Mouse (Mus musculus) kidney, postnatal 0 days (tissue): ENCODE data around the gene 2310034G01Rik. TPM values are rescaled to one million over a fixed set of nuclear protein-coding genes. Genes with fewer than 3 reads are reported as not detected.

Experiments
- ATAC-seq: fragments of 200-750 bp; cut with Nextera tagmentation; replicated peaks from 2 replicates; pipeline ENCODE4 v1.8.0; 2017; ENCODE audit warnings: low read depth, moderate number of reproducible peaks, moderate TSS enrichment, moderate library complexity; ENCODE audit not compliant: low FRiP score
- DNase-seq: peaks from one replicate; pipeline ENCODE4 v3.0.0-alpha.2; 2016; ENCODE audit warnings: low spot score
- H3K27ac ChIP-seq: fragments of 300-500 bp; sonication (generic); 2 replicates; pipeline ENCODE4 v1.5.1; 2014; ENCODE audit warnings: mild to moderate bottlenecking
- H3K27me3 ChIP-seq: fragments of 300-500 bp; sonication (generic); 2 replicates; pipeline ENCODE4 v1.6.1; 2014; ENCODE audit warnings: low read length, mixed read lengths; ENCODE audit not compliant: insufficient read depth
- H3K36me3 ChIP-seq: fragments of 300-500 bp; sonication (generic); 2 replicates; pipeline ENCODE4 v1.6.1; 2014; ENCODE audit warnings: low read length, mixed read lengths; ENCODE audit not compliant: insufficient read depth
- H3K4me1 ChIP-seq: fragments of 300-500 bp; sonication (generic); replicated peaks from 2 replicates; pipeline ENCODE4 v1.6.1; 2014; ENCODE audit warnings: antibody characterized with exemption, low read length, mixed read lengths; ENCODE audit not compliant: insufficient read depth
- H3K4me2 ChIP-seq: fragments of 300-500 bp; sonication (generic); 2 replicates; pipeline ENCODE4 v1.6.1; 2014; ENCODE audit warnings: mild to moderate bottlenecking, low read length, moderate library complexity, mixed read lengths
- H3K4me3 ChIP-seq: fragments of 300-500 bp; sonication (generic); replicated peaks from 2 replicates; pipeline ENCODE4 v1.5.1; 2014; ENCODE audit warnings: low read depth, low read length
- H3K9ac ChIP-seq: fragments of 300-500 bp; sonication (generic); 2 replicates; pipeline ENCODE4 v1.6.1; 2014; ENCODE audit warnings: low read depth, low read length
- H3K9me3 ChIP-seq: fragments of 300-500 bp; sonication (generic); replicated peaks from 2 replicates; pipeline ENCODE4 v1.6.1; 2016; ENCODE audit warnings: low read length, inconsistent platforms, mixed read lengths
- CTCF ChIP-seq: IDR thresholded peaks from 2 replicates; pipeline ENCODE4 v1.5.1; 2016; ENCODE audit warnings: antibody characterized with exemption, low read depth, mild to moderate bottlenecking, moderate library complexity
- WGBS: fragments of 180-500 bp; shearing (Covaris S2); extraction: QIAGEN DNeasy Blood & Tissue Kit; methylation state at CpG from one replicate; pipeline ENCODE4 v1.1.7; 2014; 5-methylcytosine and 5-hydroxymethylcytosine counted together
- polyA plus RNA-seq: library from polyadenylated mRNA; unstranded; fragments of >200 nt; fragmentation: Nextera tagmentation; extraction: Ambion mirVana; gene quantifications from 2 replicates; pipeline ENCODE4 v1.2.1, GENCODE M21; 2015

2310034G01Rik gene
- polyA plus RNA-seq, 1 experiment from 2014 or later, result 4.0 TPM

DNA sequence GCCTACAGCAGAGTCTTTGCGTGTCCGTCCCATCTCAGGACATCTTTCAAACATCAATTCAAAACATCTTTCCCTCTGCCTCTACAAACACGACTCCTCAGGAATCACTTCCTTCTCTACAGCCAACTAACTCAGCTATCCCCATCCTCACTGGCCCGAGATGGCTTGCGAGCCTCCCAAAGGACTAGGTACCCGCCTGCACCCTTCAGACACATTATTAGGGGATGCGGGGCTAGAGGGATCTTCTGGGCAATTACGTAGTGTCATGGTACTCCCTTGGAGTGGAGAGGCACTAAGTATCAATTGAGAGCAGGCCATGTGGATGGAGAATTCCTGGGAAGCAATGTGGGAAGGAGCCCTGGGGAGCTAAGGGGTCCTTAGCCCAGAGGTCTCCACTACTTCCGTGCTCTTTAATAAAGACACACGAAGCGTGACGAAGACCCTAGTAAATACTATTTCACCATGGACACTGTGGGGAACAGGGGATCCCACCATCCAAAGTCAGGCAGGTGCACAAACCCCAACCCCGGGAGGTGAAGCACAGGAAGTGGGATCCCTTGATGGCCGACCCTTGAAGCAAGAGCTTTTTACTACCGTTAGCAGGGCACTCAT, 12.3 kb downstream of the 2310034G01Rik start:
- Histone ChIP-seq H3K4me2 (peak overlapping the region; percentile 66), H3K4me1 (peaks cover 7% of the 10 kb centered on the region; the same call in 1 of the 2 replicates), H3K9ac (peak overlapping the region; percentile 74), H3K27me3 (no peaks in the 10 kb centered on the region), H3K36me3 (no peaks in the 10 kb centered on the region), H3K9me3 (no peaks in the 10 kb centered on the region), H3K27ac (no peak overlapping the region), H3K4me3 (peak overlapping the region; percentile 72)
- TF ChIP-seq CTCF, result no peak
- ATAC-seq (peak; percentile 1; the same call in 1 of the 2 replicates), DNase-seq (no peak)
- 30% methylated on average over 15 of the region's 15 CpGs for WGBS

DNA sequence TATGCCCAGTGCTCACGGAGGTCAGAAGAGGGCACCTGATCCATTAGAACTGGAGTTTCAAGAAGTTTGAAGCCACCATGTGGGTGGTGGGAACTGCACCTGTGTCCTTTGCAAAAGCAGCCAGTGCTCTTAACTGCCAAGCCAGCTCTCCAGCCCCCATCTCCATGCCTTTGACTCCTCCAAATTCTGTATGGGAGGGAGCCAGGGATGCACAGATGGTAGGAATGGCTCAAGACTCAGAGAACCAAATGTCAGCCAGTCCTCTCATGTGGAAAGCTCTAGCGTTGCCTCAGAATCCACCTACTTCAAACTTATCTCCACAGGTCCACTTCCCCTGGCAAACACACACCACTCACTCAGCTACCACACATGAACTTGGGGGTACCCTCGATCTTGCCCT, 16.2 kb downstream of the 2310034G01Rik start:
- DNase-seq (no peak), ATAC-seq (no peak)
- peaks cover 16% of the 10 kb centered on the region for H3K36me3 ChIP-seq
- no peak for TF ChIP-seq CTCF
- no peaks in the 10 kb centered on the region for H3K9me3 ChIP-seq
- 84% methylated on average over 3 of the region's 3 CpGs for WGBS
- H3K4me3 ChIP-seq, result no peak overlapping the region
- H3K9ac ChIP-seq, result no peak overlapping the region
- H3K27me3 ChIP-seq, result no peaks in the 10 kb centered on the region
- H3K4me1 ChIP-seq, result peaks cover 16% of the 10 kb centered on the region
- H3K4me2 ChIP-seq, result no peak overlapping the region
- H3K27ac ChIP-seq, result no peak overlapping the region

DNA sequence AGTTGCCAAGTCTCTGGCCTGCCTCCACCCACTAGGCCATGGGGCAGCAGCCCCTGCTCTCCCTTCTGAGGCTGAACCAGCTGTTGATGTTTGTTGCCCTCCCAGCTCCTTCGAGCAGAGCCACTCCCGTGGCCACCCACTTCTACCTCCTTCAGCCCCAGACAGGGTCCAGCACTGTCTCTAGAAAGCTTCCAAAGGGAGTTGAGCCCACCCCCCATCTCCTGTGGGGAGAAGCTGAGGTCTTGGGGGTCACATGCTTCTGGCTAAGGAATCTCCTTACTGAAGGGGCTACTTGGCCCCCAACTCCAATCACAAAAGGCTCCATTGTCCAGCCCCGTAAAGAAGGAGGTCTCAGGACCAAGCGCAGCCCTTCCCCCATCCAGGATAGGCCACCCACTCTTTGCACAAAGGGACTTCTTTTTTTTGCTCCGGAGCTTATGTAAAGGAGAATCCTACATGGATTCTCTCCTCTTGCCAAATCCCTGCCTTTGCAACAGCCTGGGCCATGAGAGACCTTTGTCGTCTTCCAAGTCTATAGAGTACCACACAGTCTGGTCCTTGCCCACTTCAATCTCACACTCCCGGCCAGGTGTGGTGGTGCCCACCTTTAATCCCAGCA, 17.3 kb downstream of the 2310034G01Rik start:
- ATAC-seq, result no peak
- Histone ChIP-seq H3K27ac (no peak overlapping the region), H3K9me3 (no peaks in the 10 kb centered on the region), H3K9ac (no peak overlapping the region), H3K4me2 (no peak overlapping the region), H3K27me3 (no peaks in the 10 kb centered on the region), H3K36me3 (peaks cover 16% of the 10 kb centered on the region), H3K4me3 (no peak overlapping the region), H3K4me1 (peaks cover 14% of the 10 kb centered on the region)
- no peak for DNase-seq
- WGBS, result 73% methylated on average over 7 of the region's 7 CpGs
- no peak for TF ChIP-seq CTCF

DNA sequence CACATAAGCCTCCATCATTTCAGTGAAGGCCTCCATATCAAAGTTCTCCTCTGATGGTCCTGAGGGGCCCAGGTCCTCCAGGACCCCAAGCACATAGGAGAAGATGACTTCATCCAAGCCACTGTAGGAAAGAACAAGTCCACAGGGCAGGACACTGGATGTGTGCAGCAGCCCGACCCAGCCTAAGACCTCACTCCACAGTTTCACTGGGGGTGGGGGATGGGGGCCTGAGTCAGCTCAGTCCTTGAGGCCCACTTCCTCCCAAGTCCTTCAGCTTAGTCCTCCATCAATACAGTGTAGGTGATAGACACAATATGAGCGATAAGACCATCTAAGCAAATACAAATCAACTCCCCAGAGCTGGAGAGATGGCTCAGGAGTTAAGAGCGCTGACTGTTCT, 18.2 kb downstream of the 2310034G01Rik start:
- no peak for DNase-seq
- WGBS, result 85% methylated on average over 3 of the region's 3 CpGs
- Histone ChIP-seq H3K36me3 (peaks cover 16% of the 10 kb centered on the region), H3K27me3 (no peaks in the 10 kb centered on the region), H3K27ac (no peak overlapping the region), H3K4me2 (no peak overlapping the region), H3K9ac (no peak overlapping the region), H3K4me1 (peaks cover 16% of the 10 kb centered on the region), H3K4me3 (no peak overlapping the region), H3K9me3 (no peaks in the 10 kb centered on the region)
- no peak for TF ChIP-seq CTCF
- no peak for ATAC-seq

DNA sequence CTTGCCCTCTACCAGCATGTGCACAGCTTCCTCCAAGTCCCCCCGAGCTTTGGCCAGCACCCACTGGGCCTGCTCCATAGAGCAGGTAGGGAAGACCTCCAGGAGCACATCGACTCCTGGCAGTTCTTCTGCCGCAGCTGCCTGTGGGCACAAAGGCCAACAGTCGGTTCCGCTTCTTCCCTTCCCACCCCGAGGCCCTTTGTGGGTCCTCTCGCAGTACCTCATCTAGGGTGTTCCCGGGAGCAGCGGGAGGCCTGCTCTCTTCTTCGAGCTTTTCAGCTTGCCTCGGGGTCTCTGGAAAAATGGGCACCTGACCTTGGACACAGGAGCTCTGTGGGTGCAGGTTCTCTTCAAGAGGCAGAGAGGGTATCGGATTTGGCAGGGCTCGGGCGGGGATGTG, 18.8 kb downstream of the 2310034G01Rik start:
- no peak for TF ChIP-seq CTCF
- Histone ChIP-seq H3K9me3 (no peaks in the 10 kb centered on the region), H3K27ac (no peak overlapping the region), H3K36me3 (peaks cover 16% of the 10 kb centered on the region), H3K4me1 (peaks cover 19% of the 10 kb centered on the region), H3K4me3 (no peak overlapping the region), H3K27me3 (peaks cover 6% of the 10 kb centered on the region), H3K4me2 (no peak overlapping the region), H3K9ac (no peak overlapping the region)
- no peak for DNase-seq
- 94% methylated on average over 14 of the region's 14 CpGs for WGBS
- ATAC-seq, result no peak

DNA sequence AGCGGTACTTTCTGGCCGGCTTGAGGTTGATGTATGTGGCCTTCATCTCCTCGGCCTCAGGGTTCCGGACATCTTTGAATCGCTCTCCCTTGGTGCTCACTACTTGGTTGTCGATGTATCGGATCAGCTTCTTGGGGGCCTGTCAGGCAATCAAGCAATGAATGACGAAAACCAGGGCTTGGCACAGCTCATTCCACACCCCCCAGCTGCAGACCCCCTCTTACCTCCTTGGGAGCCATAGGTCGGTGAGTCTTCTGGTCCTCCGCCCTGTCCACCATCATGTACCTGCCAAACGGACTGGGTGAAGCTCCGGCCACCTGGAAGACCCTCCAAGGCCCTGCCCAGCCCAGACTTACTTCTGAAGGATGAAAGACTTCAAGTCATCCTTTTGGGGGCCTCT, 19.4 kb downstream of the 2310034G01Rik start:
- 91% methylated on average over 12 of the region's 12 CpGs for WGBS
- H3K9ac ChIP-seq, result no peak overlapping the region
- H3K36me3 ChIP-seq, result peaks cover 16% of the 10 kb centered on the region
- peaks cover 12% of the 10 kb centered on the region for H3K27me3 ChIP-seq
- H3K4me3 ChIP-seq, result no peak overlapping the region
- H3K4me2 ChIP-seq, result no peak overlapping the region
- DNase-seq (no peak), ATAC-seq (no peak)
- TF ChIP-seq CTCF, result no peak
- peaks cover 19% of the 10 kb centered on the region for H3K4me1 ChIP-seq
- H3K9me3 ChIP-seq, result no peaks in the 10 kb centered on the region
- H3K27ac ChIP-seq, result no peak overlapping the region

DNA sequence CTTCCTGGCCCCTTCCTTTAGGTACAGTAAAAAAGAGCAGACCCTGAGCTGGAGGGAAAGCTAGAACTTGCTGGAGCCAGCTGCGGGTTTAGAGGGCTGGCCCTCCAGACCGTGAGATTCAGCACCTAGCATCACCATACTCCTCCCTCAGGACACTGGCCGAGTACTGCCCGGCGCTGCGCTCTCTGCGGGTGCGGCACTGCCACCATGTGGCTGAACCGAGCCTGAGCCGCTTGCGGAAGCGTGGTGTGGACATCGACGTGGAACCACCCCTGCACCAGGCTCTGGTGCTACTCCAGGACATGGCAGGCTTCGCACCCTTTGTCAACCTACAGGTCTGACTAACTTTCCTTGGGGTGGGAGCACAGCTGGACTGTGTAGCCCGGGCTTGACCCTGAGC, 20.2 kb downstream of the 2310034G01Rik start:
- H3K9me3 ChIP-seq, result no peaks in the 10 kb centered on the region
- TF ChIP-seq CTCF, result peak; percentile 93
- WGBS, result 5% methylated on average over 16 of the region's 16 CpGs
- H3K9ac ChIP-seq, result 0 out of 2 replicates have a peak overlapping the region, but pooled peaks have one; percentile 25
- H3K4me2 ChIP-seq, result peak overlapping the region; percentile 89
- peaks cover 19% of the 10 kb centered on the region for H3K27me3 ChIP-seq
- H3K4me3 ChIP-seq, result no peak overlapping the region
- DNase-seq (peak; percentile 90), ATAC-seq (peak; percentile 53; the same call in 1 of the 2 replicates)
- H3K4me1 ChIP-seq, result peaks cover 19% of the 10 kb centered on the region
- H3K36me3 ChIP-seq, result peaks cover 16% of the 10 kb centered on the region
- H3K27ac ChIP-seq, result peak overlapping the region; percentile 84
